Mouse (Mus musculus): ENCODE results near the gene Olfr295.

DNA sequence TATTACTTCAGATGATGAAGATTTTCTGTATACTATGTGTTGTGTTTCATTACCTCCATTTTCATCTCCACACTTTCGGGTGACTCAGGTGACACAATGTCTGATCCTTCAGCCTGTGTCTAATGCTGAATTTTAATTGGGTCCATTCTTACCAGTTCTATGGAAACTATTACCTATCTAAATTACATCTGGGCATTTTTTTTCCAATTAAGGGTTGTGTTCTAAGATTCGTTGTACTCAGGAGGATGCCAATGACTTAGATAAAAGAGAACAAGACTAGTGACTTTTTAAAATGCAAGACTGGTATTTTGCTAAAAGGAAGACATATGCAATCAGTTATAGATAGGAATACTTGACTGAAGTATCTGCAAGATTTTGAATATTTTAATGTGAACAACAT lies at the start of gene Olfr295:
- TF ChIP-seq CTCF (IDR thresholded peaks at IDR 0.05; ENCODE audit: low read depth, low read length): no peak
- TF ChIP-seq POLR2A (IDR thresholded peaks at IDR 0.05; ENCODE audit: extremely low read depth, insufficient read depth, low read length): no peak
